Mouse (Mus musculus) hindbrain, embryonic 12.5 days (tissue): ENCODE data around the gene Mrpl49. TPM values are rescaled to one million over a fixed set of nuclear protein-coding genes. Genes with fewer than 3 reads are reported as not detected.

ENCODE experiments used
- ATAC-seq: fragments of 200-750 bp; cut with Nextera tagmentation; 2 replicates; pipeline ENCODE4 v1.8.0; 2017; ENCODE audit warnings: moderate TSS enrichment; ENCODE audit not compliant: low FRiP score
- H3K27ac ChIP-seq: fragments of 300-500 bp; sonication (generic); 2 replicates; pipeline ENCODE4 v1.5.1; 2016; ENCODE audit warnings: mild to moderate bottlenecking
- H3K27me3 ChIP-seq: fragments of 300-500 bp; sonication (generic); 2 replicates; pipeline ENCODE4 v1.6.1; 2016; ENCODE audit warnings: mild to moderate bottlenecking
- H3K36me3 ChIP-seq: fragments of 300-500 bp; sonication (generic); 2 replicates; pipeline ENCODE4 v1.6.1; 2016; ENCODE audit warnings: mild to moderate bottlenecking
- H3K4me1 ChIP-seq: fragments of 300-500 bp; sonication (generic); 2 replicates; pipeline ENCODE4 v1.6.1; 2016
- H3K4me2 ChIP-seq: fragments of 300-500 bp; sonication (generic); replicated peaks from 2 replicates; pipeline ENCODE4 v1.6.1; 2016; ENCODE audit warnings: mild to moderate bottlenecking
- H3K4me3 ChIP-seq: fragments of 300-500 bp; sonication (generic); 2 replicates; pipeline ENCODE4 v1.5.1; 2016; ENCODE audit warnings: mild to moderate bottlenecking
- H3K9ac ChIP-seq: fragments of 300-500 bp; sonication (generic); 2 replicates; pipeline ENCODE4 v1.6.1; 2016; ENCODE audit warnings: mild to moderate bottlenecking, moderate library complexity
- H3K9me3 ChIP-seq: fragments of 300-500 bp; sonication (generic); replicated peaks from 2 replicates; pipeline ENCODE4 v1.6.1; 2016; ENCODE audit warnings: mild to moderate bottlenecking
- WGBS: fragments of 180-500 bp; shearing (Covaris S2); methylation state at CpG from one replicate; pipeline ENCODE4 v1.1.7; 2016; 5-methylcytosine and 5-hydroxymethylcytosine counted together
- polyA plus RNA-seq: library from polyadenylated mRNA; unstranded; fragments of >200 nt; fragmentation: Nextera tagmentation; extraction: Ambion mirVana; gene quantifications from 2 replicates; pipeline ENCODE4 v1.2.1, GENCODE M21; 2016

Mrpl49 gene
- 65.1 and 67.5 TPM in 2 replicates for polyA plus RNA-seq

- peak; percentile 86 for ATAC-seq
- peak within 1 kb of the TSS; percentile 80 for H3K27ac ChIP-seq
- peak within 1 kb of the TSS; percentile 87 for H3K4me2 ChIP-seq
- H3K9ac ChIP-seq = peak within 1 kb of the TSS; percentile 89
- H3K36me3 ChIP-seq = peaks cover 43% of the 10 kb centered on the region
- H3K27me3 ChIP-seq = no peaks in the 10 kb centered on the region
- peak within 1 kb of the TSS; percentile 88 for H3K4me3 ChIP-seq
- H3K4me1 ChIP-seq = peaks cover 29% of the 10 kb centered on the region
- under 1% methylated on average over 62 of the region's 63 CpGs for WGBS
- H3K9me3 ChIP-seq = no peaks in the 10 kb centered on the region
Observed at GRCm38 (mm10) chr19:6057313-6058096, at the start of gene Mrpl49, which contains the start of gene Fau. Mrpl49 (minus strand) TSS chr19:6057785. Fau (plus strand) TSS chr19:6057844.

GRCm38 (mm10) chr19:6105586-6105985 lies 48.0 kb upstream of the Mrpl49 start, which contains the start of gene Naaladl1:
Naaladl1 (plus strand) TSS chr19:6105782.
- Histone ChIP-seq H3K9me3 (no peaks in the 10 kb centered on the region), H3K27ac (no peak within 1 kb of the TSS)

GRCm38 (mm10) chr19:6104476-6104875 lies 46.9 kb upstream of the Mrpl49 start:
- WGBS = 85% methylated on average over 4 of the region's 4 CpGs
- Histone ChIP-seq H3K4me3 (no peak overlapping the region), H3K27ac (no peak overlapping the region), H3K4me1 (no peaks in the 10 kb centered on the region), H3K9ac (no peak overlapping the region), H3K4me2 (no peak overlapping the region), H3K27me3 (no peaks in the 10 kb centered on the region), H3K36me3 (no peaks in the 10 kb centered on the region), H3K9me3 (no peaks in the 10 kb centered on the region)
- no peak for ATAC-seq

More at GRCm38 (mm10) chr19:6105586-6105985, 48.0 kb upstream of the Mrpl49 start, which contains the start of gene Naaladl1:
- Histone ChIP-seq H3K36me3 (no peaks in the 10 kb centered on the region), H3K27me3 (no peaks in the 10 kb centered on the region), H3K4me2 (no peak within 1 kb of the TSS), H3K4me1 (no peaks in the 10 kb centered on the region), H3K4me3 (no peak within 1 kb of the TSS), H3K9ac (no peak within 1 kb of the TSS)
- WGBS = 86% methylated on average over 7 of the region's 7 CpGs
- no peak for ATAC-seq

- Histone ChIP-seq H3K4me3 (no peak overlapping the region), H3K4me1 (no peaks in the 10 kb centered on the region), H3K4me2 (no peak overlapping the region), H3K36me3 (no peaks in the 10 kb centered on the region), H3K27me3 (no peaks in the 10 kb centered on the region), H3K27ac (no peak overlapping the region), H3K9me3 (no peaks in the 10 kb centered on the region), H3K9ac (no peak overlapping the region)
- 80% methylated on average over 6 of the region's 6 CpGs for WGBS
- no peak for ATAC-seq
Observed at GRCm38 (mm10) chr19:6102169-6102853, 44.7 kb upstream of the Mrpl49 start.

GRCm38 (mm10) chr19:6101186-6101585 lies 43.6 kb upstream of the Mrpl49 start:
- Histone ChIP-seq H3K9me3 (no peaks in the 10 kb centered on the region), H3K27ac (no peak overlapping the region), H3K36me3 (no peaks in the 10 kb centered on the region), H3K4me2 (no peak overlapping the region), H3K9ac (no peak overlapping the region), H3K4me3 (no peak overlapping the region), H3K4me1 (no peaks in the 10 kb centered on the region), H3K27me3 (no peaks in the 10 kb centered on the region)
- ATAC-seq = no peak
- 54% methylated on average over 6 of the region's 6 CpGs for WGBS

- no peaks in the 10 kb centered on the region for H3K27me3 ChIP-seq
- ATAC-seq = no peak
- H3K4me1 ChIP-seq = no peaks in the 10 kb centered on the region
- H3K9me3 ChIP-seq = no peaks in the 10 kb centered on the region
- no peak overlapping the region for H3K4me2 ChIP-seq
- H3K36me3 ChIP-seq = peaks cover 4% of the 10 kb centered on the region; the same call in 1 of the 2 replicates
- no peak overlapping the region for H3K4me3 ChIP-seq
- no peak overlapping the region for H3K9ac ChIP-seq
- no peak overlapping the region for H3K27ac ChIP-seq
- WGBS = 89% methylated on average over 3 of the region's 3 CpGs
Observed at GRCm38 (mm10) chr19:6097847-6098246, 40.3 kb upstream of the Mrpl49 start.

- ATAC-seq = no peak
- WGBS = 91% methylated on average over 7 of the region's 7 CpGs
- no peak within 1 kb of the TSS for H3K27ac ChIP-seq
- H3K36me3 ChIP-seq = peaks cover 31% of the 10 kb centered on the region
- H3K9ac ChIP-seq = no peak within 1 kb of the TSS
- H3K4me1 ChIP-seq = no peaks in the 10 kb centered on the region
- no peak within 1 kb of the TSS for H3K4me2 ChIP-seq
- no peak within 1 kb of the TSS for H3K4me3 ChIP-seq
- no peaks in the 10 kb centered on the region for H3K27me3 ChIP-seq
- no peaks in the 10 kb centered on the region for H3K9me3 ChIP-seq
Observed at GRCm38 (mm10) chr19:6094119-6094518, 36.5 kb upstream of the Mrpl49 start, which contains the start of gene AC131692.1. AC131692.1 (plus strand) TSS chr19:6094419.

- no peaks in the 10 kb centered on the region for H3K9me3 ChIP-seq
- H3K4me1 ChIP-seq = peaks cover 10% of the 10 kb centered on the region
- ATAC-seq = no peak
- no peaks in the 10 kb centered on the region for H3K27me3 ChIP-seq
- 94% methylated on average over 13 of the region's 13 CpGs for WGBS
- no peak overlapping the region for H3K27ac ChIP-seq
- peaks cover 41% of the 10 kb centered on the region for H3K36me3 ChIP-seq
- H3K4me2 ChIP-seq = no peak overlapping the region
- no peak overlapping the region for H3K9ac ChIP-seq
- no peak overlapping the region for H3K4me3 ChIP-seq
Observed at GRCm38 (mm10) chr19:6088841-6089240, 31.3 kb upstream of the Mrpl49 start.

- H3K27ac ChIP-seq = no peak overlapping the region
- 2% methylated on average over 17 of the region's 17 CpGs for WGBS
- H3K4me1 ChIP-seq = peaks cover 18% of the 10 kb centered on the region
- peak overlapping the region; percentile 44 for H3K9ac ChIP-seq
- no peaks in the 10 kb centered on the region for H3K9me3 ChIP-seq
- peak overlapping the region; percentile 78 for H3K4me3 ChIP-seq
- H3K27me3 ChIP-seq = no peaks in the 10 kb centered on the region
- peak overlapping the region; percentile 96 for H3K4me2 ChIP-seq
- H3K36me3 ChIP-seq = peaks cover 40% of the 10 kb centered on the region
- ATAC-seq = peak; percentile 75
Observed at GRCm38 (mm10) chr19:6085417-6085879, 27.9 kb upstream of the Mrpl49 start.

- H3K9ac ChIP-seq = peak within 1 kb of the TSS; percentile 76
- peak within 1 kb of the TSS; percentile 96 for H3K4me2 ChIP-seq
- H3K9me3 ChIP-seq = no peaks in the 10 kb centered on the region
- H3K4me1 ChIP-seq = peaks cover 18% of the 10 kb centered on the region
- peak; percentile 90 for ATAC-seq
- H3K27ac ChIP-seq = 0 out of 2 replicates have a peak within 1 kb of the TSS, but pooled peaks have one; percentile 55
- WGBS = under 1% methylated on average over 58 of the region's 58 CpGs
- H3K4me3 ChIP-seq = peak within 1 kb of the TSS; percentile 78
- peaks cover 43% of the 10 kb centered on the region for H3K36me3 ChIP-seq
- no peaks in the 10 kb centered on the region for H3K27me3 ChIP-seq
Observed at GRCm38 (mm10) chr19:6084478-6085248, 27.1 kb upstream of the Mrpl49 start, which contains the start of the genes Zfpl1 and Cdca5. Zfpl1 (minus strand) TSS chr19:6084956. Cdca5 (plus strand) TSS chr19:6084983.

GRCm38 (mm10) chr19:6082156-6082555 lies 24.6 kb upstream of the Mrpl49 start, which contains the start of gene Gm28374:
Gm28374 (minus strand) TSS chr19:6082256.
- Histone ChIP-seq H3K4me3 (no peak within 1 kb of the TSS), H3K9me3 (no peaks in the 10 kb centered on the region), H3K4me2 (no peak within 1 kb of the TSS; the same call in 1 of the 2 replicates), H3K27me3 (no peaks in the 10 kb centered on the region), H3K36me3 (peaks cover 30% of the 10 kb centered on the region), H3K9ac (no peak within 1 kb of the TSS), H3K27ac (no peak within 1 kb of the TSS), H3K4me1 (peaks cover 22% of the 10 kb centered on the region)
- 87% methylated on average over 9 of the region's 9 CpGs for WGBS
- no peak for ATAC-seq
